Mouse (Mus musculus): Measurements from ENCODE around the gene Arx. TPM values are rescaled to one million over a fixed set of nuclear protein-coding genes. Genes with fewer than 3 reads are reported as not detected.

Gene Arx
- polyA plus RNA-seq (2014; fragmentation: Nextera tagmentation; extraction: Ambion mirVana), result 48.4 and 51.3 TPM in 2 replicates

GRCm38 (mm10) chrX:93286291-93286893, at the start of gene Arx:
Arx (plus strand) TSS chrX:93286445.
- H3K9ac ChIP-seq (ENCODE audit: low read length), result peak within 1 kb of the TSS; percentile 80

GRCm38 (mm10) chrX:93251329-93251728, 34.9 kb upstream of the Arx start:
- no peak for ATAC-seq (replicated peaks; ENCODE audit: low FRiP score)
- WGBS, result 87% methylated on average over 1 of the region's 1 CpGs

More at GRCm38 (mm10) chrX:93286291-93286893, at the start of gene Arx:
- H3K4me3 ChIP-seq (ENCODE audit: low read depth, low read length), result peak within 1 kb of the TSS; percentile 58
- ATAC-seq (replicated peaks; ENCODE audit: low FRiP score) (peak; percentile 91), DNase-seq (ENCODE audit: low spot score) (peak; percentile 89)
- peak within 1 kb of the TSS; percentile 50; the same call in 1 of the 2 replicates for H3K27ac ChIP-seq (ENCODE audit: low read depth, low read length)
- H3K4me2 ChIP-seq (ENCODE audit: low read depth, low read length, severe bottlenecking), result peak within 1 kb of the TSS; percentile 42
- WGBS, result 12% methylated on average over 31 of the region's 31 CpGs
- H3K4me1 ChIP-seq (replicated peaks; ENCODE audit: control insufficient read depth, insufficient read depth, low read length), result no peaks in the 10 kb centered on the region
- H3K27me3 ChIP-seq (ENCODE audit: control insufficient read depth, insufficient read depth, low read length), result no peaks in the 10 kb centered on the region; the same call in 1 of the 2 replicates
- H3K36me3 ChIP-seq (ENCODE audit: control insufficient read depth, insufficient read depth, low read length), result no peaks in the 10 kb centered on the region
- no peaks in the 10 kb centered on the region for H3K9me3 ChIP-seq (ENCODE audit: control insufficient read depth, low read length)

DNA sequence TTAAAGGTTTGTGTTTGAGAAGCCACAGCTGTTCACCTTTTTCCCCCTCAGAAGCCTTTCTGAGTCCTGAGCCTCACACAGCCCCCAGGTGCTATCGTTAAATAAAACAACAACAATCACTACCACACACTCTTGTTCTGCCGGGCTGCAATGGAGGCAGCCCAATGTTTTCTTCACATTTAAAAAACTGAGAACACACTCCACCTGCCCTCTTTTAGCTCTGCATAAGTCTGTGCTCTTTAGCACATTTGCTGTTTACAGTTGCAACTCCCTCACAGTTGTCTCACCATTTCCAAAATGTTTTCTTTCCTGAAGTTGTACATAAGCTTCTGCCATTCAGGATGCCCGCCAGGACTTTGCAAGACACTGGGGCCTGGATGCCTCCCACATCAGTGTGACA, 10.6 kb upstream of the Arx start:
- ATAC-seq (replicated peaks; ENCODE audit: low FRiP score) (no peak), DNase-seq (ENCODE audit: low spot score) (no peak)
- no peaks in the 10 kb centered on the region for H3K4me1 ChIP-seq (replicated peaks; ENCODE audit: control insufficient read depth, insufficient read depth, low read length)
- no peak overlapping the region for H3K27ac ChIP-seq (ENCODE audit: low read depth, low read length)
- H3K4me2 ChIP-seq (ENCODE audit: low read depth, low read length, severe bottlenecking), result no peak overlapping the region
- H3K9ac ChIP-seq (ENCODE audit: low read length), result no peak overlapping the region
- no peaks in the 10 kb centered on the region for H3K36me3 ChIP-seq (ENCODE audit: control insufficient read depth, insufficient read depth, low read length)
- H3K27me3 ChIP-seq (ENCODE audit: control insufficient read depth, insufficient read depth, low read length), result no peaks in the 10 kb centered on the region
- no peak overlapping the region for H3K4me3 ChIP-seq (ENCODE audit: low read depth, low read length)
- H3K9me3 ChIP-seq (ENCODE audit: control insufficient read depth, low read length), result no peaks in the 10 kb centered on the region
- WGBS, result 51% methylated on average over 3 of the region's 3 CpGs

More at GRCm38 (mm10) chrX:93251329-93251728, 34.9 kb upstream of the Arx start:
- no peak overlapping the region for H3K4me2 ChIP-seq (ENCODE audit: low read depth, low read length, severe bottlenecking)
- DNase-seq (ENCODE audit: low spot score), result no peak
- H3K4me3 ChIP-seq (ENCODE audit: low read depth, low read length), result no peak overlapping the region
- H3K27me3 ChIP-seq (ENCODE audit: control insufficient read depth, insufficient read depth, low read length), result no peaks in the 10 kb centered on the region
- no peaks in the 10 kb centered on the region for H3K36me3 ChIP-seq (ENCODE audit: control insufficient read depth, insufficient read depth, low read length)
- no peaks in the 10 kb centered on the region for H3K9me3 ChIP-seq (ENCODE audit: control insufficient read depth, low read length)
- no peaks in the 10 kb centered on the region for H3K4me1 ChIP-seq (replicated peaks; ENCODE audit: control insufficient read depth, insufficient read depth, low read length)
- H3K9ac ChIP-seq (ENCODE audit: low read length), result no peak overlapping the region
- no peak overlapping the region for H3K27ac ChIP-seq (ENCODE audit: low read depth, low read length)

GRCm38 (mm10) chrX:93279940-93280339, 6.3 kb upstream of the Arx start:
- no peak overlapping the region for H3K4me3 ChIP-seq (ENCODE audit: low read depth, low read length)
- 0 out of 2 replicates have a peak overlapping the region, but pooled peaks have one; percentile 25 for H3K27ac ChIP-seq (ENCODE audit: low read depth, low read length)
- DNase-seq (ENCODE audit: low spot score) (peak; percentile 57), ATAC-seq (replicated peaks; ENCODE audit: low FRiP score) (peak; percentile 61)
- H3K4me2 ChIP-seq (ENCODE audit: low read depth, low read length, severe bottlenecking), result 0 out of 2 replicates have a peak overlapping the region, but pooled peaks have one; percentile 15
- 21% methylated on average over 5 of the region's 11 CpGs for WGBS
- no peaks in the 10 kb centered on the region for H3K4me1 ChIP-seq (replicated peaks; ENCODE audit: control insufficient read depth, insufficient read depth, low read length)
- no peaks in the 10 kb centered on the region for H3K9me3 ChIP-seq (ENCODE audit: control insufficient read depth, low read length)
- no peaks in the 10 kb centered on the region for H3K36me3 ChIP-seq (ENCODE audit: control insufficient read depth, insufficient read depth, low read length)
- no peak overlapping the region for H3K9ac ChIP-seq (ENCODE audit: low read length)
- no peaks in the 10 kb centered on the region; the same call in 1 of the 2 replicates for H3K27me3 ChIP-seq (ENCODE audit: control insufficient read depth, insufficient read depth, low read length)

DNA sequence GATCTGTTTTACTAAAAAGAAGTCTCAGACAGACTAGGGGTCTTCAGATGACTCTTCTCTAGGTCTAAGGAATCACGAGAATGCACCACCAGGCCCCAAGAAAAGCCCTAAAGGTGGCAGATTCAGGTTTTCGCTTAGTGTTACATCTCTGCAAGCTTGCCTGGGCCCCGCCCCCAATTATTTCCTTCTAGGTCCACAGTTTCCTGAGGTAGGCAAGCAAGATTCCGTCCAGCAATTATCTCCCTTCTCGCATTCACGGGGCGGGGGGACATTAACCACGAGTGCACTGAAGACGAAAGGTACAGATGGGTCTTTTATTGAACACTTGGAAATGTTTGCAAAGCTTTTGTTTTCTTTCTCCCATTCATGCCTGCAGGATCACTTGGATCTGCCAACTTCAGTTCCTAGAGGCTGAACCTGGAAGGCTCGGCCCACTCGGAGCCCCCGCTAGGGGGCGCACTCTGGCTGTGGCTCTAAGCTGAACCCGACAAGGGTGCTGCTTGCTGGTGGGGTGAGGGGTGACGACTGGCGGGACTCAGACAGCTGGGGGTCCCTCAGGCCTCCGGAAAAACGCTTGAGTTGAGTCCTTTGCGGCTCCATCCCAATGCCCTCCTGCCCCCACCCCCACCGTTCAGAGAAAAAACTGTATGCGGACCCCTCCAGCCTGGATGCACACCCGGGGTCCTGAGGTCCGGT, 5.1 kb upstream of the Arx start:
- Histone ChIP-seq H3K27ac (ENCODE audit: low read depth, low read length) (peak overlapping the region; percentile 70; the same call in 1 of the 2 replicates), H3K36me3 (ENCODE audit: control insufficient read depth, insufficient read depth, low read length) (no peaks in the 10 kb centered on the region), H3K9ac (ENCODE audit: low read length) (peak overlapping the region; percentile 49), H3K4me2 (ENCODE audit: low read depth, low read length, severe bottlenecking) (peak overlapping the region; percentile 51), H3K27me3 (ENCODE audit: control insufficient read depth, insufficient read depth, low read length) (no peaks in the 10 kb centered on the region; the same call in 1 of the 2 replicates), H3K4me3 (ENCODE audit: low read depth, low read length) (peak overlapping the region; percentile 27), H3K9me3 (ENCODE audit: control insufficient read depth, low read length) (no peaks in the 10 kb centered on the region), H3K4me1 (replicated peaks; ENCODE audit: control insufficient read depth, insufficient read depth, low read length) (no peaks in the 10 kb centered on the region)
- WGBS, result 17% methylated on average over 22 of the region's 23 CpGs
- peak; percentile 71 for ATAC-seq (replicated peaks; ENCODE audit: low FRiP score)
- DNase-seq (ENCODE audit: low spot score), result peak; percentile 92

GRCm38 (mm10) chrX:93281756-93282155, 4.5 kb upstream of the Arx start:
- Histone ChIP-seq H3K4me1 (replicated peaks; ENCODE audit: control insufficient read depth, insufficient read depth, low read length) (no peaks in the 10 kb centered on the region), H3K27me3 (ENCODE audit: control insufficient read depth, insufficient read depth, low read length) (no peaks in the 10 kb centered on the region; the same call in 1 of the 2 replicates), H3K9me3 (ENCODE audit: control insufficient read depth, low read length) (no peaks in the 10 kb centered on the region), H3K4me3 (ENCODE audit: low read depth, low read length) (peak overlapping the region; percentile 27), H3K36me3 (ENCODE audit: control insufficient read depth, insufficient read depth, low read length) (no peaks in the 10 kb centered on the region), H3K9ac (ENCODE audit: low read length) (peak overlapping the region; percentile 49; the same call in 1 of the 2 replicates), H3K27ac (ENCODE audit: low read depth, low read length) (peak overlapping the region; percentile 70), H3K4me2 (ENCODE audit: low read depth, low read length, severe bottlenecking) (peak overlapping the region; percentile 51)
- WGBS, result 10% methylated on average over 5 of the region's 5 CpGs
- DNase-seq (ENCODE audit: low spot score), result peak; percentile 58
- ATAC-seq (replicated peaks; ENCODE audit: low FRiP score), result peak; percentile 18

- ATAC-seq (replicated peaks; ENCODE audit: low FRiP score), result no peak
- Histone ChIP-seq H3K4me3 (ENCODE audit: low read depth, low read length) (peak overlapping the region; percentile 58), H3K27ac (ENCODE audit: low read depth, low read length) (no peak overlapping the region), H3K9me3 (ENCODE audit: control insufficient read depth, low read length) (no peaks in the 10 kb centered on the region), H3K36me3 (ENCODE audit: control insufficient read depth, insufficient read depth, low read length) (no peaks in the 10 kb centered on the region), H3K4me1 (replicated peaks; ENCODE audit: control insufficient read depth, insufficient read depth, low read length) (no peaks in the 10 kb centered on the region), H3K9ac (ENCODE audit: low read length) (peak overlapping the region; percentile 49; the same call in 1 of the 2 replicates), H3K4me2 (ENCODE audit: low read depth, low read length, severe bottlenecking) (peak overlapping the region; percentile 42), H3K27me3 (ENCODE audit: control insufficient read depth, insufficient read depth, low read length) (no peaks in the 10 kb centered on the region; the same call in 1 of the 2 replicates)
- DNase-seq (ENCODE audit: low spot score), result no peak
- WGBS, result 19% methylated on average over 10 of the region's 10 CpGs
Measured at GRCm38 (mm10) chrX:93285091-93285490, 1.2 kb upstream of the Arx start.

GRCm38 (mm10) chrX:93288339-93288738, 2.1 kb downstream of the Arx start:
- Histone ChIP-seq H3K9me3 (ENCODE audit: control insufficient read depth, low read length) (no peaks in the 10 kb centered on the region), H3K27ac (ENCODE audit: low read depth, low read length) (peak overlapping the region; percentile 57), H3K36me3 (ENCODE audit: control insufficient read depth, insufficient read depth, low read length) (no peaks in the 10 kb centered on the region), H3K4me2 (ENCODE audit: low read depth, low read length, severe bottlenecking) (peak overlapping the region; percentile 53), H3K9ac (ENCODE audit: low read length) (peak overlapping the region; percentile 80), H3K4me3 (ENCODE audit: low read depth, low read length) (peak overlapping the region; percentile 58), H3K27me3 (ENCODE audit: control insufficient read depth, insufficient read depth, low read length) (no peaks in the 10 kb centered on the region; the same call in 1 of the 2 replicates), H3K4me1 (replicated peaks; ENCODE audit: control insufficient read depth, insufficient read depth, low read length) (no peaks in the 10 kb centered on the region)
- ATAC-seq (replicated peaks; ENCODE audit: low FRiP score) (no peak), DNase-seq (ENCODE audit: low spot score) (peak; percentile 65)
- WGBS, result 28% methylated on average over 23 of the region's 37 CpGs

All from forebrain, embryonic 11.5 days (tissue).